Mouse (Mus musculus) lung, embryonic 14.5 days (tissue): Measurements from ENCODE around the gene Gm45808. TPM values are rescaled to one million over a fixed set of nuclear protein-coding genes. Genes with fewer than 3 reads are reported as not detected.
A peak's percentile ranks its signal among the peaks of the same experiment; 100 is the strongest.

ENCODE experiments used
- ATAC-seq: fragments of 200-750 bp; cut with Nextera tagmentation; 2 replicates; pipeline ENCODE4 v1.8.0; 2017; ENCODE audit warnings: mild to moderate bottlenecking, moderate TSS enrichment, moderate library complexity; ENCODE audit not compliant: insufficient read depth
- DNase-seq: peaks from one replicate; pipeline ENCODE4 v3.0.0-alpha.2; 2015
- H3K27ac ChIP-seq: fragments of 300-500 bp; sonication (generic); 2 replicates; pipeline ENCODE4 v1.5.1; 2014; ENCODE audit warnings: low read depth, mild to moderate bottlenecking, moderate library complexity
- H3K27me3 ChIP-seq: fragments of 300-500 bp; sonication (generic); 2 replicates; pipeline ENCODE4 v1.6.1; 2014; ENCODE audit warnings: low read length, control low read depth; ENCODE audit not compliant: insufficient read depth
- H3K36me3 ChIP-seq: fragments of 300-500 bp; sonication (generic); 2 replicates; pipeline ENCODE4 v1.6.1; 2014; ENCODE audit warnings: control low read depth; ENCODE audit not compliant: insufficient read depth
- H3K4me1 ChIP-seq: fragments of 300-500 bp; sonication (generic); 2 replicates; pipeline ENCODE4 v1.6.1; 2014; ENCODE audit warnings: antibody characterized with exemption, control low read depth; ENCODE audit not compliant: insufficient read depth
- H3K4me2 ChIP-seq: fragments of 300-500 bp; sonication (generic); 2 replicates; pipeline ENCODE4 v1.6.1; 2014; ENCODE audit warnings: mild to moderate bottlenecking
- H3K4me3 ChIP-seq: fragments of 300-500 bp; sonication (generic); 2 replicates; pipeline ENCODE4 v1.5.1; 2014; ENCODE audit warnings: low read depth, low read length
- H3K9ac ChIP-seq: fragments of 300-500 bp; sonication (generic); 2 replicates; pipeline ENCODE4 v1.6.1; 2014
- H3K9me3 ChIP-seq: fragments of 300-500 bp; sonication (generic); 2 replicates; pipeline ENCODE4 v1.6.1; 2016; ENCODE audit warnings: low read depth, low read length, control low read depth
- CTCF ChIP-seq: IDR thresholded peaks from 2 replicates; pipeline ENCODE4 v1.5.1; 2016; ENCODE audit warnings: antibody characterized with exemption, low read depth
- WGBS: fragments of 180-500 bp; shearing (Covaris S2); extraction: QIAGEN DNeasy Blood & Tissue Kit; methylation state at CpG from one replicate; pipeline ENCODE4 v1.1.7; 2014; 5-methylcytosine and 5-hydroxymethylcytosine counted together
- polyA plus RNA-seq: library from polyadenylated mRNA; unstranded; fragments of >200 nt; fragmentation: Nextera tagmentation; extraction: Ambion mirVana; gene quantifications from 2 replicates; pipeline ENCODE4 v1.2.1, GENCODE M21; 2014

Gene Gm45808
- polyA plus RNA-seq, 1 experiment from 2014 or later = not detected

DNA sequence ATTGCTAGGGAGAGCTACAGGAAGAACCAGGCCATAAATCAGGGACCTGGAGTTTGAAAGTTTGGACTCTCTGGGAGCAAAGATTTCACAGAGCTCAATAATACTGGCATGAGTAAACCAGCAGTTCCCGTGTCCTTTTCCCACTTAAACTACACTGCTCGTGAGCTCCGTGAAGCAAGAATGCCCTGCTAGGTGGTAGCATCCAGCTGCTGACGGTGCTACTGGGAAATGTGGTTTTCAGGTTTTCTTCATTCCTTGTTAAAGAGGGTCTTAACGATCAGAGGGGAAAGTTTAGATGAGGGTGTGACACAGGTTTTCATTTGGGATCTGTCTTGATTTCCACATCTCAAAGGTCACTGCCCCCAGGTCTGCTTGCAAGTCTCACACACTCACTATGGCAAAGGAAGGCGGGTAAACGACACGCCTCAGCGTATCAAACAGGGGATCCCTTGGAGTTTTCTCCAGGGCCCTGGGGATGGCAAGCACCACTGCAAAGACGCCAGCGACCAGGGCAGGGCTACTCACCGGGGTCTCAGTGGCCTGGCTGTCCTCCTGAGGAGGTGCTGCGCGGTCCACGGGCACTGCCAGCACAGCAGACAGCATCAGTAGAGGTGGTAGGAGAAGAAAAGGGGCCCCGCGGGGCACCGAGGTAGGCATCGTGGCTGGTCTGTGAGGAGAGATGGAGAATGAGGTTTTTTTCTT is 22.7 kb upstream of the Gm45808 start:
- Histone ChIP-seq H3K9ac (peak overlapping the region; percentile 60), H3K4me1 (no peaks in the 10 kb centered on the region), H3K4me3 (peak overlapping the region; percentile 53), H3K27me3 (no peaks in the 10 kb centered on the region), H3K27ac (peak overlapping the region; percentile 92), H3K36me3 (peaks cover 23% of the 10 kb centered on the region), H3K4me2 (peak overlapping the region; percentile 97), H3K9me3 (no peaks in the 10 kb centered on the region)
- DNase-seq (no peak), ATAC-seq (peak; percentile 25)
- 27% methylated on average over 19 of the region's 19 CpGs for WGBS
- TF ChIP-seq CTCF = no peak

DNA sequence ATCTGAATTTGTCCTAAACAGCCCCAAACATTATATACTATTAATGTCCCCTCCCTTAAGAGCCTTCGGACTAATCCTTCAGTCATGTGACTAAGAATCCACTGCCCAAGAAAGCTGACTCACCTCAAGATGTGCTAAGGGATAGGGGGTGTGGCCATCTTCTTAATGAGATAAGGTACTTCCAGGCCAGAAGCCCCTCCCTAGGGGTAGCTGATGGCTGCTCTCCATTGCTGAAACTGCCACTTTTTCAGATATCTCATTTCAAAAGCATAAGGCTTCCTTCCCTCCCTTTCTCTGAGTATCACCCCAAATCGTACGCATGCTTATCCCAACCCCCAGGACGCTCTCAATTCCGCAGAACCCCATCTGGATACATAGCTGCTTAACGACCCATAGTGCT is 21.9 kb upstream of the Gm45808 start:
- peak overlapping the region; percentile 97 for H3K4me2 ChIP-seq
- 0 out of 2 replicates have a peak overlapping the region, but pooled peaks have one; percentile 8 for H3K4me3 ChIP-seq
- no peak for DNase-seq
- no peak for TF ChIP-seq CTCF
- H3K27me3 ChIP-seq = no peaks in the 10 kb centered on the region
- no peaks in the 10 kb centered on the region for H3K4me1 ChIP-seq
- peak overlapping the region; percentile 60; the same call in 1 of the 2 replicates for H3K9ac ChIP-seq
- ATAC-seq = no peak
- H3K9me3 ChIP-seq = no peaks in the 10 kb centered on the region
- 87% methylated on average over 6 of the region's 6 CpGs for WGBS
- peak overlapping the region; percentile 47; the same call in 1 of the 2 replicates for H3K27ac ChIP-seq
- peaks cover 23% of the 10 kb centered on the region for H3K36me3 ChIP-seq

DNA sequence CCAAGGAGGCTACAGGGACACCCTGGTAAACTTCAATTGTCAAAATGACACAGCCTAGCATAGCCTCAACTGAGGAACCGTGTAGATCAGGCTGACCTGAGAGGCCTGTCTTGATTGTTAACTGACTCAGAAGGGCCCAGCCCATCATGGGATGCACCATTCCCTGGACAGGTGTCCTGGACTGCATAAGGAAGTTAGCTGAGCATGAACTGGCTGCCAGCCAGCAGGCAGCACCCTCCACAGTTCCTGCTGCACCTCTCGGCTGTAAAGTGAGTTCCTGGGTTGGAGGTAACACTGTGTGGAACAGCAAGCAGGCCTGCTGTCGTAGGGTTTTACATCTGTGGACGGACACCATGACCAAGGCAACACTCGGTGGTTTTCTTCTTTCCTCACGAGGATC is 21.0 kb upstream of the Gm45808 start:
- no peak for TF ChIP-seq CTCF
- no peaks in the 10 kb centered on the region for H3K27me3 ChIP-seq
- ATAC-seq (no peak), DNase-seq (no peak)
- no peaks in the 10 kb centered on the region for H3K4me1 ChIP-seq
- peaks cover 27% of the 10 kb centered on the region for H3K36me3 ChIP-seq
- H3K9ac ChIP-seq = no peak overlapping the region
- no peak overlapping the region for H3K4me2 ChIP-seq
- H3K9me3 ChIP-seq = no peaks in the 10 kb centered on the region
- no peak overlapping the region for H3K4me3 ChIP-seq
- 85% methylated on average over 6 of the region's 6 CpGs for WGBS
- no peak overlapping the region for H3K27ac ChIP-seq

DNA sequence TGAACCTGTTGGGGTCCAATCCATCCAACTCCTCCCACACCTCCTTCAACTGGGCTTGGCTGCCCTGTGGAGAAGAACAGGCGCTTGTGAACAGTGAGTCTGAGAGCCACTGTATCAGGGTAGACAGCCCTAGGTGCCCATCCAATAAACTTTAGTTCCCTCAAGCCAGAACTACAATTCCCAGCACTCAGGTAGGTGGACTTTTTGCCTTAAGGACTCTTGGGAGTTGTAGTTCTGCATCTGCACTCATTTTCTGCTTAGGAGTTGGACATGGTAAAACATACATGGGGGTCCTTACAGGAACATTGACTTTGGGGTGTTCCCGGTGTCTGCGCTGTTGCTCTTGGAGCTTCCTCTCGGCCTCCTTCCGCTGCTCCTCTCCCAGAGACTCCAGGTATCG is 11.8 kb upstream of the Gm45808 start:
- DNase-seq = no peak
- 95% methylated on average over 6 of the region's 6 CpGs for WGBS
- H3K36me3 ChIP-seq = peaks cover 89% of the 10 kb centered on the region

DNA sequence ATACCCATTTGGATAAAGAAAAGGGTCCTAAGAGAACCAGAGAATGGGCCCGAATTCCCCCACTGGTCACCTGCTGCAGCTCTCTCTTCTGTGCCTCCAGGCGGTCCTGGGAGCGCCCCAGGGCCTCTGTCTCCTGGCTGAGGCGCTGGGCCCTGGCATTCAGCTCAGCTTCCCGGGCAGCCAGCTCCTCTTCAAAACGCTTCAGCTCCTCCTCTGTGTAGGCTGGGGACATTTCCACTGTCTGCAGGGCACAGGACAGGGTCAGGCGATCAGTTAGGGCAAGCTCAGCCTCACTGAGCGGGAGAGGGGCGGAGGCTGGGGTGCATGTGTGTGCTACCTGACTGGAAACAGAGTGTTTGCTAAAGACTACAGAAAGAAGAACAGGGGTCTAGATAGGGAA is 7.9 kb upstream of the Gm45808 start:
- no peak overlapping the region for H3K4me2 ChIP-seq
- TF ChIP-seq CTCF = no peak
- no peaks in the 10 kb centered on the region for H3K9me3 ChIP-seq
- H3K27ac ChIP-seq = no peak overlapping the region
- DNase-seq (no peak), ATAC-seq (no peak)
- peaks cover 68% of the 10 kb centered on the region for H3K36me3 ChIP-seq
- H3K4me3 ChIP-seq = no peak overlapping the region
- no peaks in the 10 kb centered on the region for H3K4me1 ChIP-seq
- no peak overlapping the region for H3K9ac ChIP-seq
- H3K27me3 ChIP-seq = no peaks in the 10 kb centered on the region
- 80% methylated on average over 9 of the region's 9 CpGs for WGBS

More for the DNA sequence above, 11.8 kb upstream of the Gm45808 start:
- H3K27me3 ChIP-seq = no peaks in the 10 kb centered on the region
- no peaks in the 10 kb centered on the region for H3K9me3 ChIP-seq
- no peak overlapping the region for H3K27ac ChIP-seq
- H3K4me3 ChIP-seq = no peak overlapping the region
- no peak for TF ChIP-seq CTCF
- H3K9ac ChIP-seq = no peak overlapping the region
- no peak for ATAC-seq
- H3K4me2 ChIP-seq = no peak overlapping the region
- no peaks in the 10 kb centered on the region for H3K4me1 ChIP-seq

DNA sequence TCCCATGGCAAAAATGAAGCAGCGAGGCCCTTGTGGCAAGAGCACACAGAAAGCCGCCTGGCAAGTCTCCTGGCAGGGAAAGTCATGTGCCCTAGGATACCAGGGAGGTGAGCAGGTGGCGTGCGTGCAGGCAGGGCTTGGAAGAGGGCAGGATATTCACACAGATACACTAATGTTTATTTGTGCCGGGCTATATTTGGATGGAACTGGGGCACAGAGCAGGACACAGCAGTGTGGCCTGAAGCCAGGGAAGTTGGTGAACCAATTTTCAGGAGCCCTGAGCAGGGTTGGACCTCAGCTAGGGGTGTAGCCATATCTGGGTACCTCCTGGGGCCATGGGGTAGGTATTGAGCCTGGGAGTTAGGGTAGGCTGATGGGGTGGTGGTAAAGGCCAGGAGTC is 6.3 kb upstream of the Gm45808 start:
- TF ChIP-seq CTCF = no peak
- Histone ChIP-seq H3K9me3 (no peaks in the 10 kb centered on the region), H3K27ac (no peak overlapping the region), H3K9ac (no peak overlapping the region), H3K36me3 (peaks cover 52% of the 10 kb centered on the region), H3K4me1 (no peaks in the 10 kb centered on the region), H3K4me3 (no peak overlapping the region), H3K27me3 (no peaks in the 10 kb centered on the region), H3K4me2 (no peak overlapping the region)
- WGBS = 84% methylated on average over 5 of the region's 5 CpGs
- DNase-seq = no peak
- ATAC-seq = no peak

DNA sequence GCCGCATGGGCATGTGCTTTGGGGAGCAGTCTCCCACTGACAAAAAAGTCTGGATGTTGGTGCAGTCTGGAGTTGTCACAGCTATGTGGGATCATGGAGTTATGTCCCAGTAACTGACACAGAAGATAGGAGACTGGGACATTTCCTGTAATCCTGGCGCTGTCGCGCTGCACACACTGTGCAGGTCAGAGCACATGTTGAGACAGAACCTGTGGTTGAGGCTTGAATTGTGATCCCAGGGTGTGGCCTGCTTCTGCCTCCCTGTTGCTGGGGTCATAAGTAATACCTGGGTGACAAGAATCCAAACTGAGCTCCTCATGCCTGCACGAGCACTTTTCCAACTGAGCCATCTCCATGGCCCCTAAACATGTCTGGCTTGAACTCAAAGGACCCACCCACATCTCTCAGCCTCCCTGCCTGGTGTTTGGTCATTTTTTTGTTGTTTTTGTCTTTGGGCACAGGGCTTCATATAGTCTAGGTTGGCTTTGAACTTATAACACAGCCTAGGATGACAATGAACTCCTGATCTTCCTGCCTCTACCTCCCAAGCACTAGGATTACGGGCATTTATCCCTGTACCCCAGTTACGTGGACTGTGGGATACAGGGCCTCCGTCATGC is 5.7 kb upstream of the Gm45808 start:
- H3K27me3 ChIP-seq = no peaks in the 10 kb centered on the region
- H3K9ac ChIP-seq = no peak overlapping the region
- no peak overlapping the region for H3K27ac ChIP-seq
- H3K4me2 ChIP-seq = no peak overlapping the region
- no peaks in the 10 kb centered on the region for H3K4me1 ChIP-seq
- no peaks in the 10 kb centered on the region for H3K9me3 ChIP-seq
- no peak for TF ChIP-seq CTCF
- peaks cover 46% of the 10 kb centered on the region for H3K36me3 ChIP-seq
- no peak for ATAC-seq
- 96% methylated on average over 8 of the region's 8 CpGs for WGBS
- no peak overlapping the region for H3K4me3 ChIP-seq
- no peak for DNase-seq
